Mouse (Mus musculus) lung, postnatal 0 days (tissue): ENCODE measurements around the gene Rnf123. TPM values are rescaled to one million over a fixed set of nuclear protein-coding genes. Genes with fewer than 3 reads are reported as not detected.

Source experiments
- ATAC-seq: fragments of 200-750 bp; cut with Nextera tagmentation; 2 replicates; pipeline ENCODE4 v1.8.0; 2017; ENCODE audit warnings: moderate library complexity
- DNase-seq: peaks from one replicate; pipeline ENCODE4 v3.0.0-alpha.2; 2016; ENCODE audit warnings: low spot score
- H3K27ac ChIP-seq: fragments of 300-500 bp; sonication (generic); 2 replicates; pipeline ENCODE4 v1.5.1; 2014; ENCODE audit warnings: antibody characterized with exemption, mild to moderate bottlenecking, low read length, mixed read lengths
- H3K27me3 ChIP-seq: fragments of 300-500 bp; sonication (generic); replicated peaks from 2 replicates; pipeline ENCODE4 v1.6.1; 2014; ENCODE audit warnings: low read length, mixed read lengths; ENCODE audit not compliant: insufficient read depth
- H3K36me3 ChIP-seq: fragments of 300-500 bp; sonication (generic); 2 replicates; pipeline ENCODE4 v1.6.1; 2014; ENCODE audit warnings: low read length, mixed read lengths; ENCODE audit not compliant: insufficient read depth
- H3K4me1 ChIP-seq: fragments of 300-500 bp; sonication (generic); 2 replicates; pipeline ENCODE4 v1.6.1; 2014; ENCODE audit warnings: antibody characterized with exemption, low read depth, low read length, mixed read lengths; ENCODE audit not compliant: insufficient read depth
- H3K4me2 ChIP-seq: fragments of 300-500 bp; sonication (generic); replicated peaks from 2 replicates; pipeline ENCODE4 v1.6.1; 2014; ENCODE audit warnings: low read depth, mild to moderate bottlenecking, low read length, moderate library complexity, mixed read lengths
- H3K4me3 ChIP-seq: fragments of 300-500 bp; sonication (generic); 2 replicates; pipeline ENCODE4 v1.5.1; 2014; ENCODE audit warnings: low read depth, low read length
- H3K9ac ChIP-seq: fragments of 300-500 bp; sonication (generic); replicated peaks from 2 replicates; pipeline ENCODE4 v1.6.1; 2014; ENCODE audit warnings: low read depth, mild to moderate bottlenecking
- H3K9me3 ChIP-seq: fragments of 300-500 bp; sonication (generic); 2 replicates; pipeline ENCODE4 v1.6.1; 2016; ENCODE audit warnings: low read length, mixed read lengths
- CTCF ChIP-seq: IDR thresholded peaks from 2 replicates; pipeline ENCODE4 v1.5.1; 2016; ENCODE audit warnings: antibody characterized with exemption, mild to moderate bottlenecking
- EP300 ChIP-seq: IDR thresholded peaks from 2 replicates; pipeline ENCODE4 v1.6.1; 2016; ENCODE audit warnings: antibody characterized with exemption, mild to moderate bottlenecking, control low read depth
- WGBS: fragments of 180-500 bp; shearing (Covaris S2); extraction: QIAGEN DNeasy Blood & Tissue Kit; methylation state at CpG from one replicate; pipeline ENCODE4 v1.1.7; 2014; 5-methylcytosine and 5-hydroxymethylcytosine counted together
- polyA plus RNA-seq: library from polyadenylated mRNA; unstranded; fragments of >200 nt; fragmentation: Nextera tagmentation; extraction: Ambion mirVana; gene quantifications from 2 replicates; pipeline ENCODE4 v1.2.1, GENCODE M21; 2015

Rnf123 gene
- polyA plus RNA-seq, 1 experiment from 2014 or later, result 19.7 TPM

DNA sequence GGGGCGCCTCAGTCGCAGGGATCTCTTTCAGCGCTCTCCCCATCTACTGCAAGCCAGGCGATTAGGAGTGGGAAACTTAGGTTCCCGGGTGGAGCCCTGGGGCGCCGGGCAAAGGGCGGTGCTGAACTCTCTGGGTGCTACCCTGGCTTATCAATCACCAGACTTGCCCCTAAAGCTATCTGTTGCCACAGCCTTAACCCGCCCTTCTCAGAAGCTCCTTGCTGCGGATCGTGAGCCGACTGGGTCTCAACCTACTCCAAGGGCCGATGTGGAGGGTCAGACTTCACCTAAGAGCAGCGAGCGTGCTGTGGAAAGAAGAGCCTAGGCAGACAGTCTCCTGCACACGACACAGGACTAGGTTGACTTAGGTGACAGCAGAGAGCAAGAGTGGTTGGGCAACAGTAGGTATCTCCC is 11.9 kb upstream of the Rnf123 start:
- H3K27ac ChIP-seq, result peak overlapping the region; percentile 69
- H3K4me1 ChIP-seq, result no peaks in the 10 kb centered on the region; the same call in 1 of the 2 replicates
- H3K4me2 ChIP-seq, result peak overlapping the region; percentile 97
- peaks cover 14% of the 10 kb centered on the region; the same call in 1 of the 2 replicates for H3K36me3 ChIP-seq
- ATAC-seq, result peak; percentile 29
- H3K4me3 ChIP-seq, result peak overlapping the region; percentile 62
- DNase-seq, result peak; percentile 37
- no peaks in the 10 kb centered on the region for H3K9me3 ChIP-seq
- TF ChIP-seq EP300 (no peak), CTCF (no peak)
- 1% methylated on average over 16 of the region's 16 CpGs for WGBS
- H3K27me3 ChIP-seq, result no peaks in the 10 kb centered on the region
- H3K9ac ChIP-seq, result peak overlapping the region; percentile 51

DNA sequence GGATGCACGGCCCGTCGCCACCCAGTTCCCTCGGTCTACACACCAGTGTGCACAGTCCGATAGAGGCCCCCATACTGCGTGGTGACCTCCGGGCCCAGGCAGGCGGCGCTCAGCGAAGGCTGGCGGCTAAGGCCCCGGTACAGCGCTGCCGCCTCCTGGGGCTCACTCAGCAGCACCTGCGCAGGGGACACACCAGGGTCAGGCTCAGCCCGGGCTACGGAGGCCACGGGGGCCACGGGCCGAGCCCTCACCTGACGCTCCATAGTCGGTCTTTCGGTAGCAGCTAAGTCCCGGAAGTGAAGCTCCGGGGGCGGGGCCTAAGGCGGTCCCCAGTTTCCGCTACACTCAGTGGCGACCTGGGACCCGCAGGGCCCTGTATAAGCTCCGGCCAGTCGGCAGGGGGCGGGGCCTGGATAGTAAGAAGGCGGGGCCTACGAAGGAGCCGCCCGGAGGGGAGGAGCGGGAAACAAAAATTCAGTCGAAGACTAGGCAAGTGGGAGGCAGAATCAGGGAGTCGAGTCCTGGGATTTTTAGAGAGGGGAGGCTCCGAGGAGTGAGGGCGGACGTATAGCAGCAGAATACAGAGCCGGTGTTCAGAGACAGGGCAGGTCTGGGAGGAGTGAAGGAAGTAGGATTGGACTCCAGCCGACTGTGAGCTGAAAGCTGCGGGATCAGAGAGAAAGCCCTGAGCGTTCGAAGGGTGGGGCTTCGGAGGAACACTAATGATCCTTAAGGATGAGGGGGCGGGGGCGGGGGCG is 11.2 kb upstream of the Rnf123 start, which contains the start of gene Apeh:
TSS of gene Apeh (minus strand) at position 423 of the 758 bp plus-strand sequence.
- peak within 1 kb of the TSS; percentile 61 for H3K9ac ChIP-seq
- WGBS, result 3% methylated on average over 49 of the region's 52 CpGs
- no peak; the same call in 1 of the 2 replicates for TF ChIP-seq CTCF
- TF ChIP-seq EP300, result no peak
- H3K36me3 ChIP-seq, result peaks cover 20% of the 10 kb centered on the region; the same call in 1 of the 2 replicates
- peak within 1 kb of the TSS; percentile 83 for H3K27ac ChIP-seq
- H3K27me3 ChIP-seq, result no peaks in the 10 kb centered on the region
- H3K9me3 ChIP-seq, result no peaks in the 10 kb centered on the region
- H3K4me3 ChIP-seq, result peak within 1 kb of the TSS; percentile 62
- DNase-seq, result peak; percentile 97
- peak; percentile 97 for ATAC-seq
- H3K4me2 ChIP-seq, result peak within 1 kb of the TSS; percentile 97
- no peaks in the 10 kb centered on the region; the same call in 1 of the 2 replicates for H3K4me1 ChIP-seq

DNA sequence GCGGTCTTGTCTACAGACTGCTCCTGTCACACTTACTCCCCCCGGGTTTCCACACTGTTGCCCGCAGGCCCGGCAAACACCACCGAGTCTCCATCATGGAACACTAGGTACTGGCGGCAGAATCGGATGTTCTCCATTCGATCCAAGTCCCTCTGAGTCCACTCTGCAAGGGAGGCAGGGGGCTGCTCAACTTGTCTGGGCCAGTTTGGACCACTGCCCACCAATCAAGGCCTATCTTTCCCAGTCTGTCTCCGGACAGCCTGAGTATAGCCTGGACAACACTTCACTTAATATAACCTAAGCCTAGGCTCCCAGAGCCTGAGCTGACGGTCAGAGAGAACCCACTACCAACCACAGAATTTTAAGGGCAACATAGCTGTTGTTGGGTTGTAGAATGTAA is 10.4 kb upstream of the Rnf123 start:
- TF ChIP-seq EP300, result no peak
- no peak for TF ChIP-seq CTCF
- peak overlapping the region; percentile 61 for H3K9ac ChIP-seq
- H3K27me3 ChIP-seq, result no peaks in the 10 kb centered on the region
- peaks cover 26% of the 10 kb centered on the region; the same call in 1 of the 2 replicates for H3K36me3 ChIP-seq
- peak overlapping the region; percentile 62; the same call in 1 of the 2 replicates for H3K4me3 ChIP-seq
- DNase-seq (no peak), ATAC-seq (no peak)
- 65% methylated on average over 10 of the region's 10 CpGs for WGBS
- no peaks in the 10 kb centered on the region; the same call in 1 of the 2 replicates for H3K4me1 ChIP-seq
- H3K4me2 ChIP-seq, result peak overlapping the region; percentile 97
- H3K9me3 ChIP-seq, result no peaks in the 10 kb centered on the region
- peak overlapping the region; percentile 83; the same call in 1 of the 2 replicates for H3K27ac ChIP-seq

DNA sequence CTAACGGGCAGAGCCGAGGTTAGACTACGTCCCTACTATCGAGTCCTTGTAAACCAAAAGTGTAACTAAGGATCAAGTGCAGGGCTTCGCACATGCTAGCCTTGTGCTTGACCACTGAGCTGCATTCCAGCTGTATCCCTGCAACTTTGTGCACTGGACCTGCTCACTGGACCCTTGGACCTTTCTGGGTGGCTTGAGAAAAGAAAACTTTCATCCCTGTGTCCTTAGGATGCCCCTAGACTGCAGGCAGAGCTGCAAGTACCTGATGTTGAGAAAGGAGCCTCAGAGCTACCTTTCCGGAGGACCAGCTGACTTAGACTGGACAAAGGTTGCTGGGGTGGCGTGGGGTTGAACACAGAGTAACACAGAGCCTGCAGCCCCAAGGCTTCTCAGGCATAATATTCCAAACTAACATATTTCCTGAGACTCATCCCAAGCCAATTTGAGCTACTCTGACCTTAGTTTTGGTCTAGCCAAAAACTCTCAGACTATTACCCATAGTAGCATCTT is 7.5 kb upstream of the Rnf123 start:
- TF ChIP-seq EP300 (no peak), CTCF (no peak)
- Histone ChIP-seq H3K27me3 (no peaks in the 10 kb centered on the region), H3K9ac (no peak overlapping the region), H3K27ac (no peak overlapping the region), H3K4me1 (no peaks in the 10 kb centered on the region), H3K9me3 (no peaks in the 10 kb centered on the region), H3K4me3 (no peak overlapping the region), H3K4me2 (no peak overlapping the region), H3K36me3 (peaks cover 44% of the 10 kb centered on the region; the same call in 1 of the 2 replicates)
- WGBS, result 97% methylated on average over 7 of the region's 7 CpGs
- ATAC-seq (no peak), DNase-seq (no peak)

DNA sequence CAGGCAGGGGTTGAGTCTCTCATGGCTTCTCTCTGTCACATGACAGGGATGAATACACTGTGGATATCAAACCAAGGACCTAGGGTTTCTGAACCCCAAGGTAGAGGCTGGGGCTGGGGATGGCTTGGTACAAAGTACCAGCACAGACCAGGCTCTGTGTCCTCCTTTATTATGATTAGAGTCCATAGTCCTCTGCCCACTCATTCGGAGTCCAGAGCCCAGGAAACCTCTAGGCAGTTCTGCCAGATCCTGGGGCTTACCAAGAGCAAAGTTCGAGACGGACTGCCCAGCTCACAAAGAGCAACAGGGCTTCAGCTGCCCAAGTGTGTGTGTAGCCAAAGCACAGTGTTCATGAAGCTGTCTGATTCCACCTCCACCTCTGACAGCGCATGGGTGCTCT is 2.1 kb upstream of the Rnf123 start:
- H3K4me1 ChIP-seq, result peaks cover 5% of the 10 kb centered on the region; the same call in 1 of the 2 replicates
- H3K4me3 ChIP-seq, result no peak overlapping the region
- TF ChIP-seq EP300, result no peak
- TF ChIP-seq CTCF, result no peak
- ATAC-seq, result no peak
- 92% methylated on average over 4 of the region's 4 CpGs for WGBS
- H3K9ac ChIP-seq, result no peak overlapping the region
- H3K4me2 ChIP-seq, result no peak overlapping the region
- H3K27me3 ChIP-seq, result peaks cover 5% of the 10 kb centered on the region; the same call in 1 of the 2 replicates
- H3K9me3 ChIP-seq, result no peaks in the 10 kb centered on the region
- no peak for DNase-seq
- peaks cover 45% of the 10 kb centered on the region; the same call in 1 of the 2 replicates for H3K36me3 ChIP-seq
- H3K27ac ChIP-seq, result no peak overlapping the region

DNA sequence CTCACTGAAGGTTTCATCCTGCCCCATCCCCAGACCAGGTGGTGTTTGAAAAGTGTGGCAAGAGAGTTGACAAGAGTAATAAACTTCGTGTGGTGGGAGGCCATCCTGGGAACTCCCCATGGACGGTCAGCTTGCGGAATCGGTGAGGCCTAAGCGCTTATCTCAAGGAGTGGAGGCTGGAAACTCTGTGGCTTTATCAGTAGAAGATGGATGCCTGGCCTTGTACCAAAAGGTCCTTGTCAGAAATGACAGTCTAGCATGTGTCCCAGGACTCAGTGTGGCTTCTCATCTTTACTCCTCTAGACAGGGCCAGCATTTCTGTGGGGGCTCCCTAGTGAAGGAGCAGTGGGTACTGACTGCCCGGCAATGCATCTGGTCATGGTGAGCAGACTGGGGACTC is 415 bp upstream of the Rnf123 start:
- Histone ChIP-seq H3K9me3 (no peaks in the 10 kb centered on the region), H3K4me2 (no peak overlapping the region), H3K9ac (no peak overlapping the region), H3K4me1 (peaks cover 8% of the 10 kb centered on the region; the same call in 1 of the 2 replicates), H3K36me3 (peaks cover 30% of the 10 kb centered on the region; the same call in 1 of the 2 replicates), H3K4me3 (no peak overlapping the region), H3K27me3 (peaks cover 5% of the 10 kb centered on the region; the same call in 1 of the 2 replicates), H3K27ac (no peak overlapping the region)
- DNase-seq, result no peak
- TF ChIP-seq CTCF (no peak), EP300 (no peak)
- WGBS, result 50% methylated on average over 6 of the region's 6 CpGs
- ATAC-seq, result no peak
